Mouse (Mus musculus) hindbrain, embryonic 11.5 days (tissue): ENCODE measurements around the gene Rmi2. TPM values are rescaled to one million over a fixed set of nuclear protein-coding genes. Genes with fewer than 3 reads are reported as not detected.
"Not testable (repeated sequence)": the region's sequence is repeated elsewhere in the genome, so short reads cannot be mapped to it uniquely, and the experiment has no call there.

ENCODE experiments used
- ATAC-seq: fragments of 200-750 bp; cut with Nextera tagmentation; 2 replicates; pipeline ENCODE4 v1.8.0; 2017; ENCODE audit warnings: mild to moderate bottlenecking, moderate TSS enrichment, moderate library complexity; ENCODE audit not compliant: low FRiP score
- DNase-seq: peaks from one replicate; pipeline ENCODE4 v3.0.0-alpha.2; 2015; ENCODE audit warnings: low spot score
- H3K27ac ChIP-seq: fragments of 300-500 bp; sonication (generic); 2 replicates; pipeline ENCODE4 v1.5.1; 2014; ENCODE audit warnings: mild to moderate bottlenecking, low read depth, low read length
- H3K27me3 ChIP-seq: fragments of 300-500 bp; sonication (generic); 2 replicates; pipeline ENCODE4 v1.6.1; 2014; ENCODE audit warnings: mild to moderate bottlenecking, low read length, moderate library complexity, mixed read lengths; ENCODE audit not compliant: control insufficient read depth, insufficient read depth
- H3K36me3 ChIP-seq: fragments of 300-500 bp; sonication (generic); 2 replicates; pipeline ENCODE4 v1.6.1; 2014; ENCODE audit warnings: mild to moderate bottlenecking, low read length, moderate library complexity, mixed read lengths; ENCODE audit not compliant: control insufficient read depth, insufficient read depth
- H3K4me1 ChIP-seq: fragments of 300-500 bp; sonication (generic); replicated peaks from 2 replicates; pipeline ENCODE4 v1.6.1; 2014; ENCODE audit warnings: low read length, mixed read lengths; ENCODE audit not compliant: control insufficient read depth, insufficient read depth
- H3K4me2 ChIP-seq: fragments of 300-500 bp; sonication (generic); replicated peaks from 2 replicates; pipeline ENCODE4 v1.6.1; 2014; ENCODE audit warnings: mild to moderate bottlenecking, low read depth, low read length
- H3K4me3 ChIP-seq: fragments of 300-500 bp; sonication (generic); 2 replicates; pipeline ENCODE4 v1.5.1; 2014; ENCODE audit warnings: low read depth, low read length
- H3K9ac ChIP-seq: fragments of 300-500 bp; sonication (generic); 2 replicates; pipeline ENCODE4 v1.6.1; 2014; ENCODE audit warnings: low read depth, low read length
- H3K9me3 ChIP-seq: fragments of 300-500 bp; sonication (generic); 2 replicates; pipeline ENCODE4 v1.6.1; 2016; ENCODE audit warnings: low read length; ENCODE audit not compliant: control insufficient read depth
- WGBS: fragments of 180-500 bp; shearing (Covaris S2); extraction: QIAGEN DNeasy Blood & Tissue Kit; methylation state at CpG from one replicate; pipeline ENCODE4 v1.1.7; 2014; 5-methylcytosine and 5-hydroxymethylcytosine counted together
- polyA plus RNA-seq: library from polyadenylated mRNA; unstranded; fragments of >200 nt; fragmentation: Nextera tagmentation; extraction: Ambion mirVana; gene quantifications from 2 replicates; pipeline ENCODE4 v1.2.1, GENCODE M21; 2014

The Rmi2 gene
- polyA plus RNA-seq, 1 experiment from 2014 or later = 2.6 TPM

DNA sequence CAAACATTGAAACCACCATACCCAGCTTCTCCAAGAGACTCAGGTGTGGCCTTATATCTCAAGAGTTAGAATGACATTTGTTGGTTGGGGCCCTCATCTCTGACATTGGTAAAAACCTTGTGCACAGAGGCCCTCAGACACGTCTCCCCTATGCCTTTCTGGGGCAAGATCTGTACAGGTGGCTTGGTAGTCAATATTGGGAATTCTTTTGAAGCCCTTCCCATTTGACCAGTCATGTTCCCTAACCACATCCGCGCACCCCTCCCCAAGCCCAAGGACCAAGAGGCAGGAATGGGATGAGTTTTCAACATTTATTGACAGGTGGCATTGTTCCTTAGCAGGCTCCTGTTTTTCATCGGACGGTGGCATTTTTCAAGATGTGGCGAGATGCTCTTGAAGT lies 38.8 kb upstream of the Rmi2 start, which contains the start of gene Prm2:
Prm2 (minus strand) TSS at position 101 of the 400 bp plus-strand sequence.
- Histone ChIP-seq H3K9ac (no peak within 1 kb of the TSS), H3K4me3 (no peak within 1 kb of the TSS), H3K4me2 (no peak within 1 kb of the TSS), H3K36me3 (no peaks in the 10 kb centered on the region), H3K27ac (no peak within 1 kb of the TSS), H3K27me3 (no peaks in the 10 kb centered on the region; the same call in 1 of the 2 replicates), H3K4me1 (no peaks in the 10 kb centered on the region), H3K9me3 (no peaks in the 10 kb centered on the region)
- no peak for DNase-seq
- WGBS = 80% methylated on average over 6 of the region's 6 CpGs
- no peak for ATAC-seq

DNA sequence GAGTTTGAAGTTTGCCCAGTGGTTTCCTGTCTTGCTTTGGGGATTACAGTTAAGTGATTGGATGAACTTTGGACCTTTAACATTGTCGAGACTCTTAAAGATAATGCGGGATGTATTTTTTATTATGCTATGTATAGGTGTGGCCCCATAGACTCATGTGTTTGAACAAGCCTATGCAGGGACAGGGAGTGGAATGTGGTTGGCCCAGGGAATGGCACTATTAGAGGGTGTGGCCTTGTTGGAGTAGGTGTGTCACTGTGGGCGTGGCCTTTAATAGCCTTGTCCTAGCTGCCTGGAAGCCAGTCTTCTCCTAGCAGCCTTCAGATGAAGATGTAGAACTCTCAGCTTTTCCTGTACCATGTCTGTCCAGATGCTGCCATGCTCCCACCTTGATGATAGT lies 32.4 kb upstream of the Rmi2 start:
- H3K4me1 ChIP-seq, H3K27ac ChIP-seq, DNase-seq, H3K4me3 ChIP-seq, H3K4me2 ChIP-seq, H3K9me3 ChIP-seq, H3K27me3 ChIP-seq, H3K36me3 ChIP-seq, H3K9ac ChIP-seq, ATAC-seq: not testable (repeated sequence)
- WGBS = 88% methylated on average over 3 of the region's 3 CpGs

DNA sequence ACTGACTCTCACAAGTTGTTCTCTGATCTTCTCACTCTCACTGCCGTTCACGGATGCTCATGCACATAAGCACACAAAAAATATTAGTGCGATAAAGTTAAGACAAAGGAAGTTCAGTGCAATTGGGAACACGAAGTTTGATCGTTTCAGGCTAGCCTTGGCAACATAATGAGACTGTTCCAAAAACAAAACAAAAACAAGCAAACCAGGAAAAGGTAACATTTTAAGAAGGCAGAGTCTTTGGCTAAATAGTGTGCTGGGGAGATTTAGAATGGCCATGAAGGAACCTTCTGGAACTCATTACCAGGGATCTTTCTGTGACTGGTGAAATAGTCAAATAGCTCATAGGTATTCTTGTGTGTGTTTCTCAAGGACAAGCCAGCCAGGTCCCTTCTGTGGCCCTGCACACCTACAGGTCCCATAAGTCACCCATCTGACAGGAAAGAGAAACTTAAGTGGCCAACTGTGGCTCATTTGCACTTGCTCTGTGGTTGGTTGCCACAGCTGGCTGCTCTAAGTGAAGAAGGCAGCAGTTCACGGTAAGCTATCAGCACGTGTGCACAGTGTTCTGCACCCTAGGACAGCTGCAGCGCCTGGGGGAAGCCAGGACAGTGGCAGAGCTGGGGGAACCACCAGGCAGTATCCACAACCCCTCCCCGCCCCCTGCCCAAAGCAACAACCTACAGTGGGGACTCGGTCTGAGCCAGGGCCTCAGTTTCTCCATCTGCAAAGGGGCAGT lies 28.9 kb upstream of the Rmi2 start, which contains the start of gene Prm1:
Prm1 (minus strand) TSS at position 51 of the 739 bp plus-strand sequence.
- Histone ChIP-seq H3K9ac (no peak within 1 kb of the TSS), H3K4me3 (no peak within 1 kb of the TSS), H3K27me3 (no peaks in the 10 kb centered on the region), H3K9me3 (no peaks in the 10 kb centered on the region), H3K27ac (no peak within 1 kb of the TSS), H3K4me2 (no peak within 1 kb of the TSS), H3K36me3 (no peaks in the 10 kb centered on the region), H3K4me1 (no peaks in the 10 kb centered on the region)
- DNase-seq (no peak), ATAC-seq (no peak)
- 80% methylated on average over 10 of the region's 10 CpGs for whole genome bisulfite sequencing

DNA sequence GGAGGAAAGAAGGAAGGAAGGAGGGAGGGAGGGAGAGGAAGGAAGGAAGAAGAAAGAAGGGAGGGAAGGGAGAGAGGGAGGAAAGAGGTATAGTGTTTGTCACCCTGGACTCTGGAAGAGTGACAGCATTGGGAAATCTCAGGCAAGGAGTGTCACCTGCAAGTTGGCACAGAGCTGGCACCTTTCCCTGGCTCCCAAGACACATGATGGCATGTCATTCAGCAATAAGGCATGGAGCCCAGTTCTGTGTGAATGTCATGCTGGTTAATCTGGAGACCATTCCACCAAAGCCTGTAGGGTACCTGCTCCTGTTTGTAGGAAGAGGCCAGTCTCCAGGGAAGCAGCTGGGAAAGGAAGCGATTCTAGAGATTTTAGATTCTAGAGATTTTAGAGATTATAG lies 24.5 kb upstream of the Rmi2 start:
- H3K36me3 ChIP-seq = no peaks in the 10 kb centered on the region
- no peaks in the 10 kb centered on the region for H3K27me3 ChIP-seq
- H3K4me2 ChIP-seq = no peak overlapping the region
- 91% methylated on average over 1 of the region's 1 CpGs for WGBS
- no peaks in the 10 kb centered on the region for H3K4me1 ChIP-seq
- no peak overlapping the region for H3K4me3 ChIP-seq
- no peak overlapping the region for H3K9ac ChIP-seq
- H3K27ac ChIP-seq = no peak overlapping the region
- DNase-seq = no peak
- H3K9me3 ChIP-seq = no peaks in the 10 kb centered on the region
- no peak for ATAC-seq

DNA sequence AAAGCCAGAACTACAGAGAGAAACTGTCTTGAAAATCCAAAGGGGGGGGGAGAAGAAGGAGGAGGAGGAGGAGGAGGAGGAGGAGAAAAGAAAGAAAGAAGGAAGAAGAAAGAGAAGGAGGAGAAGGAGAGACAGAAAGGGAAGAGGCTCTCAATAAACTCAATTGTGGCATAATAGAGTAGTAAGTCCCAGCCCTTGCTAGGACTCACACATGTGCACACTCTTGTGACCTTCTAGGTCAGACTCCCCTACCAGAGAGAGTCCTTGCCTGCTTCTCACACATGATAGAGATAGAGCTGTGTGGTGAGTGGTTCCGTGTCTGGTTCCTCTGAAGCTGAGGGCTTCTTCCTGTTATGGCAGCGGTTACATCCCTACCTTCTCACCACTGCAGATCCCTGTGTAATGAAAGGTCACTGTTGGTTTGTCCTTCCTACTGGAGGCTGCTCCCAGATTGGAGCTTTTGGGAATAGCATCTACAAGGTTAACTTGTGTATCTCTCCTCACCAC lies 21.9 kb upstream of the Rmi2 start, which contains the start of gene Gm11172:
Gm11172 (plus strand) TSS at position 51 of the 507 bp plus-strand sequence.
- H3K4me1 ChIP-seq = no peaks in the 10 kb centered on the region
- ATAC-seq = no peak
- H3K4me2 ChIP-seq = no peak within 1 kb of the TSS
- no peak within 1 kb of the TSS for H3K9ac ChIP-seq
- H3K4me3 ChIP-seq = no peak within 1 kb of the TSS
- no peak within 1 kb of the TSS for H3K27ac ChIP-seq
- no peaks in the 10 kb centered on the region for H3K27me3 ChIP-seq
- no peak for DNase-seq
- WGBS = 95% methylated on average over 2 of the region's 2 CpGs
- H3K9me3 ChIP-seq = no peaks in the 10 kb centered on the region
- H3K36me3 ChIP-seq = no peaks in the 10 kb centered on the region

- ATAC-seq = no peak
- H3K4me3 ChIP-seq = no peak overlapping the region
- no peaks in the 10 kb centered on the region for H3K9me3 ChIP-seq
- H3K27ac ChIP-seq = no peak overlapping the region
- H3K9ac ChIP-seq = no peak overlapping the region
- no peak overlapping the region for H3K4me2 ChIP-seq
- DNase-seq = no peak
- H3K27me3 ChIP-seq = no peaks in the 10 kb centered on the region
- H3K4me1 ChIP-seq = no peaks in the 10 kb centered on the region
- no peaks in the 10 kb centered on the region for H3K36me3 ChIP-seq
- WGBS = 77% methylated on average over 4 of the region's 4 CpGs
Measured at GRCm38 (mm10) chr16:10813726-10814125, 21.1 kb upstream of the Rmi2 start.

DNA sequence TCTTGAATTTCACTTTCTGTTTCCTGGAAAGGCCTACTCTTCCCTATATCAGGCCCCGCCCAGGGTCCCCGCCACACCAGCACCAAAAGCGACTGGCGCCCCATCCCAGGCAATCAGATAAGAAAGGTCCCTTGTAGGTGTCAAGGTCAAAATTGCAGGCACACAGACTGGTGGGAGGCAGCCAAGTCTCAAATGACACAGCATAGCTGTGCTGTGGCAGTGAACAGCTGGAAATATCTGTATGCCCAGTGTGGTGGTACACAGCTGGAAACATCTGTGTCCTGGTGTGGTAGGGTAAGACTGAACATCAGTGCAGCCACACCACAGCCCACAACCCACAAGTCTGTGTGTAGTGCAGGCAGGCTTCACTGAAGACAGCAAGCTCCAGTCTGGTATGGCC lies 20.0 kb upstream of the Rmi2 start:
- DNase-seq (no peak), ATAC-seq (no peak)
- H3K9me3 ChIP-seq = no peaks in the 10 kb centered on the region
- H3K4me3 ChIP-seq = no peak overlapping the region
- no peaks in the 10 kb centered on the region for H3K27me3 ChIP-seq
- H3K9ac ChIP-seq = no peak overlapping the region
- no peaks in the 10 kb centered on the region for H3K36me3 ChIP-seq
- H3K27ac ChIP-seq = no peak overlapping the region
- no peaks in the 10 kb centered on the region for H3K4me1 ChIP-seq
- H3K4me2 ChIP-seq = no peak overlapping the region
- WGBS = 86% methylated on average over 4 of the region's 4 CpGs

- WGBS = 76% methylated on average over 4 of the region's 4 CpGs
- Histone ChIP-seq H3K36me3 (no peaks in the 10 kb centered on the region), H3K4me3 (no peak overlapping the region), H3K27me3 (no peaks in the 10 kb centered on the region), H3K9ac (no peak overlapping the region), H3K9me3 (no peaks in the 10 kb centered on the region), H3K4me2 (no peak overlapping the region), H3K27ac (no peak overlapping the region), H3K4me1 (no peaks in the 10 kb centered on the region)
- ATAC-seq (no peak), DNase-seq (no peak)
Measured at GRCm38 (mm10) chr16:10818579-10819135, 16.2 kb upstream of the Rmi2 start.

- Histone ChIP-seq H3K4me1 (no peaks in the 10 kb centered on the region), H3K4me3 (no peak overlapping the region), H3K9me3 (no peaks in the 10 kb centered on the region), H3K27me3 (no peaks in the 10 kb centered on the region), H3K9ac (no peak overlapping the region), H3K27ac (no peak overlapping the region), H3K4me2 (no peak overlapping the region), H3K36me3 (no peaks in the 10 kb centered on the region)
- 71% methylated on average over 3 of the region's 3 CpGs for WGBS
- DNase-seq (no peak), ATAC-seq (no peak)
Measured at GRCm38 (mm10) chr16:10819966-10820365, 14.9 kb upstream of the Rmi2 start.
